ENCODE assay signal across 10 mouse cellular contexts in the genomic region with DNA sequence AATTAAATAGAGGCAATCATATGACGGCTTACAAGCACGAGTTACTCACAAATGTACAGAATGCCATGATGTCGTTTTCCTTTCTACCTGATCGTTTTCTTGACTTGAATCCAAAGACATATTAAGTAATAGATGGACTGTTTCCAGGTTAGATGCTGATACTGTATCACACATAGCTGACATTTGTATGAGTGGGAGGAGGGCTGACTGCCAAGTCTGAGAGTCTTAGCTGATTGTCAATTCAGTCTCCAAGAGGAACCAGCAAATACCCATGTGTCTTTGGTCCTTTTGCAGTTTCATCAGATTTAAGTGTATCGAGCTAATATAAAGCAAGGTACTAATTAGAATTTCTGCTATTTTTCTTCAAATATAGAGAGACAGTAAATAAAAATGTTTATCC.
A peak's percentile ranks its signal among the peaks of the same experiment; 100 is the strongest.
DNase-seq lines count a peak whose midpoint lies in the region; ATAC-seq and TF ChIP-seq lines count a peak whose summit lies in the region.
"Had no signal": no experiment of that assay in that cellular context is flagged by ENCODE, and none has a peak within 500 bp of the region (broad histone marks: within the 10 kb centered on the region; RNA-seq: fewer than 3 reads in every experiment).

No protein-coding gene starts in this region.

- H3K9ac ChIP-seq in heart, postnatal 0 days (replicated peaks; ENCODE audit: low read depth, low read length): no peak overlapping the region
- H3K9ac ChIP-seq: kidney, embryonic 15.5 days; limb, embryonic 13.5 days had no signal

- TF ChIP-seq EP300 in heart, postnatal 0 days (IDR thresholded peaks at IDR 0.05; ENCODE audit: low read depth): no peak

- H3K36me3 ChIP-seq in heart, postnatal 0 days (replicated peaks; ENCODE audit: control insufficient read depth, insufficient read depth, low read length): no peaks in the 10 kb centered on the region
- H3K36me3 ChIP-seq in thymus, adult 2 months (ENCODE audit: control insufficient read depth, insufficient read depth, low read length): no peaks in the 10 kb centered on the region
- H3K36me3 ChIP-seq: kidney, embryonic 15.5 days; limb, embryonic 13.5 days had no signal

- WGBS in heart, postnatal 0 days: 18% methylated on average over 5 of the region's 5 CpGs
- 90% methylated on average over 5 of the region's 5 CpGs for WGBS in thymus, adult 2 months

- ATAC-seq in heart, postnatal 0 days (ENCODE audit: insufficient read depth, low read depth): no peak

- peaks cover 11% of the 10 kb centered on the region; the same call in 1 of the 2 replicates for H3K4me1 ChIP-seq in heart, postnatal 0 days (ENCODE audit: control insufficient read depth, insufficient read depth)
- H3K4me1 ChIP-seq in thymus, adult 2 months (replicated peaks; ENCODE audit: control insufficient read depth, insufficient read depth, low read length): no peaks in the 10 kb centered on the region
- H3K4me1 ChIP-seq: limb, embryonic 13.5 days had no signal

- no peak overlapping the region for H3K27ac ChIP-seq in heart, postnatal 0 days (ENCODE audit: low read depth)
- H3K27ac ChIP-seq in thymus, adult 2 months (ENCODE audit: control insufficient read depth, insufficient read depth, low read length): no peak overlapping the region
- H3K27ac ChIP-seq: kidney, embryonic 15.5 days; limb, embryonic 13.5 days had no signal

- no peak overlapping the region for H3K4me3 ChIP-seq in heart, postnatal 0 days (ENCODE audit: low read depth, low read length)
- no peak overlapping the region for H3K4me3 ChIP-seq in thymus, adult 2 months (ENCODE audit: control insufficient read depth, insufficient read depth, low read length)
- H3K4me3 ChIP-seq: kidney, embryonic 15.5 days; limb, embryonic 13.5 days had no signal

- TF ChIP-seq POLR2A in thymus, adult 2 months (IDR thresholded peaks at IDR 0.05; ENCODE audit: control insufficient read depth, extremely low read depth, insufficient read depth, low read length, poor library complexity): no peak

- no peak for DNase-seq in heart, postnatal 0 days (ENCODE audit: low spot score)
- DNase-seq in heart, adult 11 months: no peak
- DNase-seq in cerebellum, adult 9-10 months: peak; percentile 21
- DNase-seq in layer of hippocampus, adult 18-20 months (ENCODE audit: low spot score in 2 of 2): peak; percentile 38 to 85
- DNase-seq in right cerebral cortex, adult 2 months (ENCODE audit: low spot score in 2 of 2): peak; percentile 24 to 38
- DNase-seq in embryo, embryonic 9.5 days (ENCODE audit: extremely low spot score): no peak
- no peak for DNase-seq in thymus, adult 2 months
- DNase-seq in ovary, postnatal 36 days (ENCODE audit: low spot score): no peak

- H3K4me2 ChIP-seq in heart, postnatal 0 days (ENCODE audit: low read depth, low read length): peak overlapping the region; percentile 17; the same call in 1 of the 2 replicates
- H3K4me2 ChIP-seq: kidney, embryonic 15.5 days; limb, embryonic 13.5 days had no signal

- no peak for TF ChIP-seq CTCF in heart, postnatal 0 days (IDR thresholded peaks at IDR 0.05; ENCODE audit: low read depth)
- no peak for TF ChIP-seq CTCF in thymus, adult 2 months (IDR thresholded peaks at IDR 0.05; ENCODE audit: borderline replicate concordance, control insufficient read depth, extremely low read depth, insufficient read depth, low read length, poor library complexity)

- H3K27me3 ChIP-seq in heart, postnatal 0 days (ENCODE audit: control insufficient read depth, insufficient read depth, low read length): no peaks in the 10 kb centered on the region
- no peaks in the 10 kb centered on the region for H3K27me3 ChIP-seq in thymus, adult 2 months (ENCODE audit: control insufficient read depth, insufficient read depth, low read length)
- H3K27me3 ChIP-seq: kidney, embryonic 15.5 days; limb, embryonic 13.5 days had no signal

- no peaks in the 10 kb centered on the region for H3K9me3 ChIP-seq in heart, postnatal 0 days (replicated peaks; ENCODE audit: control insufficient read depth, low read length)
- H3K9me3 ChIP-seq: kidney, embryonic 15.5 days; limb, embryonic 13.5 days had no signal

Comparison
In these comparisons a context has a peak if more than half of its experiments do, and no peak if none do; other contexts are left out.
1. DNase-seq: peak in cerebellum, adult 9-10 months (single experiment), layer of hippocampus, adult 18-20 months (2 of 2) and right cerebral cortex, adult 2 months (2 of 2); none in heart, postnatal 0 days (single experiment), heart, adult 11 months (single experiment), embryo, embryonic 9.5 days (single experiment), thymus, adult 2 months (single experiment) and ovary, postnatal 36 days (single experiment).